Mouse (Mus musculus): ENCODE data around the gene Spp2.

The Spp2 gene

DNA sequence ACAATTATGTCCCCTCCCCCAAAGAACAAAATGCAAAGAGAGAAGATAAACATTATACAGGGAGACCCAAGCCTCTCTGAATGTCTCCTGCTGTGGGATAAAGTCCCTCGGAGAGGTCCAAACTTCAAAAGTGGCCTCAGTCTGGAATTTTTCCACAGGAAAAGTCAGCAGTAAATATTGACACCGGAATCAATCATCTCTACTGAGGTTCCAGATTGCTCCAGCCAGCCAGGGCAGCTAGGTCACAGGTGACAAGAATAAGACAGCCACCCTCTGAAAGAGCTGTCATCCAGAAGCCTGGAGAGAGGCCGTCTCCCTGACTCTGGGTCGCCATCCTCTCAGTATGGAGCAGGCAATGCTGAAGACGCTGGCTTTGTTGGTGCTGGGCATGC lies at the start of gene Spp2:
TSS of gene Spp2 (plus strand) at position 155 of the 392 bp plus-strand sequence.
- DNase-seq, result peak; percentile 42 to 55

DNA sequence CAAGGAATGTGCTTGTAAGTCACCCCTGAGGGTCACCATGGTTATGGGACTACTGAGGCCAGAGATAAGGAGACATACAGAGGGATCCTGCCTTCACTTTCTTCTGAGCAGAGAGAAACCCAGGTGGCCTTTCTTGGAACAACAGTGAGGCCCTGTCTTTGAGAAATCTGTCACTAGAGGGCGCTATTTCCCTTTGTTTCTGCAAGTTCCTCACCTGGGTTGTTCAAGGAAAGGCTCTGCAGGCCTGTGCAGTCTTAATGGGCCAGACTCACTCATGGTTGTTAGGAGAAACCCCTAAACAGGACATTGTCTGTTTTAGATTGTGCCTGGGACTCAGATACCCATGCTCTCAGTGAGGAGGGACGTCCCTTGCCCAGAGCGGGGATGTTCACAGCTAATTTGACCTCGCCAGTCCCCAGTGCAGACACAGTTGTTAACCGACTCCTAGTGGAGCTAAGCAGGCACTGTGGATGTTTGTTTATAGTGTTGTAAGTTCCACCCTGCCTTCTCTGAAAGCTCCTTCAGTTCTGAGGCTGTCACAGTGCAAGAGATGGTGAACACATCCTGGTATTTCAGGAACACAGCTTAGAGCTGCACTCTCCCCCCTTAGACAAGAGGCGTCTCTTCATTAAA lies 49.2 kb upstream of the Spp2 start:
- peak; percentile 69 to 82 for DNase-seq

GRCm38 (mm10) chr1:88358102-88358654 lies 48.6 kb upstream of the Spp2 start:
- peak; percentile 33 to 76 for DNase-seq

DNA sequence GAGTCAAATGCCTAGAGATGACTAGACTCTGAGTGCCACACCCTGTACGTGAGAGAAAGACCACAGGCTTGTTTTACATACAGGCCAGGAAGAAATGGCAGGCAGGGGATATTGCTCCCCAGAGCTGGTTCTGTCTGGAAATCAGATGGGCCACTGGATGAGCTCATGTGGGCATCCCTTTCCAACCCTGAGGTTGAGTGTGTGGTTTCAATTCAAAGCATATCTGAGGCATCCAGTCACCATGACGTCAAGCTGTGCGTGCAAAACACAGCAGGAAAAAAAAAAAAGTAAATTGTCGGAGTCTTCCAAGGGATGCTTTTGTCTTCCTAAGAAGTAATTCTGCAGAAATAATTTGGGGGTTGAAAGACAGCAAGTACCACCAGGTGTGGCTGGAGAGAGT lies 45.7 kb upstream of the Spp2 start:
- no peak for DNase-seq

- peak in 1 of 2 experiments; percentile 5 for DNase-seq
Measured at GRCm38 (mm10) chr1:88366881-88367644, 39.7 kb upstream of the Spp2 start.

DNA sequence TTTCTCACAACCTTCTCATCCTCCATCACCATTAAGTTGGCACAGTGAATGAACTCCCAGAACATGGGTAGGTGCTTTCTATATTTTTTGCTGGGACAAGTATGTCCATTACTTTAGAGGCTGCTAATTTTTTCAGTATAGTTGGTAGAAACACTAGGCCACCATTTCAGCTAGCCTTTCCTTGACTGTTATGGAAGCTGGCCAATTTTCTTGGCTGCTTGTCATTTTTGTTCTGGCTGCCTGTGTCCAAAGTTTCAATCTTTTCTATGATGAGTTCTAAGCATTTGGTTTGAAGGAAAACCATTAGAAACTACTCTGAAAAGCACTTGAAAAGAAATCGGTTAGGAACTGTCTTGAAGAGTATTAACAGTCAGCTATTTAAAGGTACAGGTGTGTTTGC lies 28.3 kb upstream of the Spp2 start:
- peak in 1 of 2 experiments; percentile 32 for DNase-seq

DNA sequence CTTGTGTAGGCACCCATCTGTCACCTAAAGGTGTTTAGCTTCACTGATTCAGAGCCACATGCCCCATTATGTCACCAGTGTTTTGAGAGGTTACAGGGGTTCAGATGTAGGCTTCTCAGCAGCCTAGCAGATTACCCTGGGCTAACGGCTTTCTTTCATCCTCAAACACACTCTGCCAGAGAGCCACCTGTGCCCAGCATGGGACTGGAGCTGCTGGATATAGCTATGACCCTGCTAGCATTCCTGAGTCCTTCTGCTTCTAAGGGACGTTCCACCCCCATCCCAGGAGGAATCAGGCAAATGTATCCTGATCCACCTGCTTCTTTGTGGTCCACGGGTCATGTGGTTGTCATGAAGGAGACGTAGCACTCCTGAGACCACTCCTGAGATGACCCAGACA lies 15.1 kb upstream of the Spp2 start:
- no peak for DNase-seq

- no peak for DNase-seq
Measured at GRCm38 (mm10) chr1:88393321-88393720, 13.4 kb upstream of the Spp2 start.

DNA sequence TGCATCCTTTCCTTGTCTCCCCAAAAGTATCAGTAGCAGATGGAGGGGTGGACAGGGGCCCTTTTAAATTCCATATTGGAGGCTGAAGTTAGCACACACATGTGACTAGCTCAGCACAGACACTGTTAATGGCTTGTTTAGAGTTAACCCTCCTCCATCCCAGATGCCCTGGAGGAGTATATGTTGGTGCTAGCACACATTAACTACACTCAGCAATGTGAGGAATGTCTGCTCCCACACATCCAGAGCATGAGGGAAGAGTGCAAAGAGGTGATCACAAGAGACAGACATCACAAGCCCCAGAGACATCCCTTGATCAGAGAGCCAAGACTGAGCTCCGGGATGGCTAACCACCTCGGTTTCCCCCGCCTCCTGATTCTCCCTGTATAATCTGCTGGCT lies 3.4 kb upstream of the Spp2 start:
- no peak for DNase-seq

- DNase-seq, result peak; percentile 24 to 57
Measured at GRCm38 (mm10) chr1:88406078-88406806, 519 bp upstream of the Spp2 start.

DNA sequence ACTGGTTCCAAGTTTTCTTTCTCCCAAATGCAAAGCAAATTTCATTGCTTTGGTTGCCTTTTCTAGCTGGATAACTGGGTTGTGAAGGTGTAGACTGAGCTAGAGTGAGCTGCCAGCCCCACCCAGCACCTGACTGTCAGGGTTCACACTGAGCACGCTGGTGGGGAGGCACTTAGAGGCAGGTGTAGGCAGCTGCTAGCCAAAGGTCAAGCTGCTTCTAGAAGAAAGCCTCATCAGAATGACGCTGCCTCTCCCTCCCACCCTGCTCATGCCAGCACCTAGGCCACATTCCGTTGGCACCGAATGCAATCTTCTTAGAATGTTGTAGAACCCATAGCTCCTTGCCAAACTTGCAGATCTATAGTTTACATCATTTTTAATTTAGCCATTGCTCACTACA lies 1.6 kb downstream of the Spp2 start:
- peak; percentile 63 to 86 for DNase-seq

GRCm38 (mm10) chr1:88412013-88412412 lies 5.3 kb downstream of the Spp2 start:
- no peak for DNase-seq

- peak; percentile 14 to 45 for DNase-seq
Measured at GRCm38 (mm10) chr1:88418943-88419342, 12.2 kb downstream of the Spp2 start.

- peak; percentile 56 to 71 for DNase-seq
Measured at GRCm38 (mm10) chr1:88422045-88422444, 15.3 kb downstream of the Spp2 start.

DNA sequence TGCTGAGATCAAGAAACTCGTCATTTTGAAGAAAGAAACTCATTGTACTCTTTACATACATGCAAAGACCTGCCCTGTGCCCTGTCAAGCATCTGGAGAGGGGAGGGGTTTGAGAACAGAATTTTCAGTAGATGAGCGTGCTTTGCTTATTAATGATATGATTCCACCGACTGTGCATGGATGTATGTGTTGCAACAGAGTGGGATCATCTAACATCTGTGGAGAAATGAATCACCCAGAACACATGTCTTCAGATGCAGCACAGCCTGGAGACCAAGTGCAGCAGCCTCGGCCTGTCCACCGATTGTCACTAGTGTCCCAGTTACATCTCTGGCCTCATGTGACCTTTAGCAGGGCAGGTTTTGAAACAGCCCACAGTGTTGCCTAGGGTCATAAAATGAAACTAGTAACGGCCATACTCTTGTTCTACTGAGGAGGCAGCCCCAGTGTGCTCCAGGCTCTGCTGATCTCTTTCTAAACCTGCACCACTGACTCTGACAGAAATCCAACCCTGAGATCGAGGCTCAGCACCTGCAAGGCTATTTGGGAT lies 16.2 kb downstream of the Spp2 start:
- DNase-seq, result no peak

DNA sequence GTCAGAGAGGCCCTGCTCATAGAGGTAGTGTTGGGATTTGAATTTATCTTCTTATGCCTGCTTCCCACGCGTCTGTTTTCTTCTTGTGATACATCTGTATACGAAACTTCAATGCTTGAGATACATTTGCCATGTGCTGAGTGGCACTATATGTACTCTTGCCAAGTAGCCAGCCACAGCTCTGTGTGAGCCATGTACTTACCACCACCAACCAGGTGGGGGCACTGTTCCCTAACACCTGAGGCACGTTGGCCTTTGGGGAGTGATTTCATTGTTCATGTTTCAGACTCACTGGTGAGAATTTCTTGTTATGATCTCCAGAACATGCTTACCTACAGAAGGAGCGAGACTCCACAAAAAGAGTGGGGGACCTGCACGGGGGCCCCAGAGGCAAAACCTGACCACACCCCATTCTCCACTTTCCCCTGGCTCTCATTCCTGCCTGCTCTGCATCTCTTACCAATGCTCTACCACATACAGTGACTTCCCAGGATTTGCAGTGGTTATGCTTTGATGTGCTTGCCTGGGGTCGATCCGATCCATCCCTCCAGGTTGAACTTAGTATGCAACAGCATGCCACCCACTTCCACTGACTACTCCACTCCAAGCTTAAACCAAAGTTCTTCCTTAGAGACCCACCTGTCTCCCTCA lies 18.0 kb downstream of the Spp2 start:
- DNase-seq, result peak; percentile 75 to 78

GRCm38 (mm10) chr1:88427987-88428741 lies 21.4 kb downstream of the Spp2 start:
- no peak for DNase-seq

- peak in 1 of 2 experiments; percentile 60 for DNase-seq
Measured at GRCm38 (mm10) chr1:88429413-88429812, 22.7 kb downstream of the Spp2 start.

GRCm38 (mm10) chr1:88431262-88431661 lies 24.5 kb downstream of the Spp2 start:
- DNase-seq, result no peak

- DNase-seq, result no peak
Measured at GRCm38 (mm10) chr1:88432601-88433000, 25.8 kb downstream of the Spp2 start.

DNA sequence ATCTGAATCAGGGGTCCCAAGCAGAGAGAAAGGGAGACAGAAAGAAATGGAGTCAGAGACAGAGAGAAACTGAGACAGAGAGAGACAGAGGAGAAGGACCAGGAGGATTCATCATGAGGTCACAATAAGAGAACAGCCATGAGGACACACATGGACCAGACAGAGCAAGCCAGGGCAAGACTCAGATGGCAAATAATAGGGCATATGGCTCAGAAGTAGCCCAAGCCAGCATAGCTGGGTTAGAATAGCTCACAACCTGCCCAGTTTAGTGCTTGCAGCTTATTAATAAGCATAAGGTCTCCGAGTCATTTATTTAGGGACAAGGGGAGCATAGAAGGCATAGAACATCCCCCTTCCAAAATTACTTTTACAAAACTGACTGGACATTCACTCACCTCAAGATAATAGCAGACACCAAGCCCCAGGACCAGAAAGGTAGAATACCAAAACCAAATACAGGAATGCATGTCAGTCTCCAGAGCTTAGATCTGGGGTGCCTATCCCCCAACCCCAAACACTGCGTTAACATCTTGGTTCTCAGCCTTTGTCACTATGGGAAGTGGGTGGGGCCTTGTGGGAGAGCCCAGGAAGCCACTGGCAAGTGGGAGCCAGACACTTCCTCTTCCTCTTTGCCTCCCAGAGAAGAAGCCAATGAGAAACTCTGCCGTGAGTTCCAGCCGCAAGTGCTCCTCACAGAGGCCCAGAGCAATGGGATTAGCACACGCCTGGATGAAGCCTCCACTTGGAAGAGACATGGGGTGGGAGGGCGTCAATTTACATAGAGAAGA lies 26.5 kb downstream of the Spp2 start:
- no peak for DNase-seq
